Mouse (Mus musculus): ENCODE measurements around the gene Vmn1r139. TPM values are rescaled to one million over a fixed set of nuclear protein-coding genes. Genes with fewer than 3 reads are reported as not detected.
"Not testable (repeated sequence)": the region's sequence is repeated elsewhere in the genome, so short reads cannot be mapped to it uniquely, and the experiment has no call there.

The Vmn1r139 gene
- not detected for total RNA-seq (2021)
- long read RNA-seq, experiment 1, result 0 reads
- long read RNA-seq, experiment 2, result 0 reads

DNA sequence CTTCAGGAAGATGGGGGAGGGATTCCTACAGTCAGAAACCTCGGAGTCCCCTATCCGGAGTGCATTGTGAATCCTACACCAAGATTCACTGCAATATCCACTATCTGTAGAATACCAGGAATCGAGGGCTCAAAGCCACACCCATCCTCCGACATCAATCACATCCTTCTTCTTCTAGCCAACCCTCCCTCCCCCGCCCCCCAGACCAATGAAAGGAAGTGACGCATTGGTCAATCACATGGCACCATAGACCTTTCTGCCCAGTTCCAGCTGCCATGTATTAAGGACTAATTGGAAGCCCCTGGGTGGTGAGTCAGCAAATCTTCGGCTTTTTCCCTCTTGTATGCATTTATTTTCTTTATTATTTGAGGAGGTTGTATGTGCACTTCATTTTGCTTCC lies at the start of gene Vmn1r139:
Gene Vmn1r139, plus strand, starts transcription at position 301 of the 400 bp plus-strand sequence.
- not testable (repeated sequence) for DNase-seq

- DNase-seq, result not testable (repeated sequence)
Observed at GRCm38 (mm10) chr7:22028797-22029196, 40.1 kb upstream of the Vmn1r139 start, which contains the start of gene Vmn1r138. Gene Vmn1r138 (minus strand): TSS chr7:22028897.

DNA sequence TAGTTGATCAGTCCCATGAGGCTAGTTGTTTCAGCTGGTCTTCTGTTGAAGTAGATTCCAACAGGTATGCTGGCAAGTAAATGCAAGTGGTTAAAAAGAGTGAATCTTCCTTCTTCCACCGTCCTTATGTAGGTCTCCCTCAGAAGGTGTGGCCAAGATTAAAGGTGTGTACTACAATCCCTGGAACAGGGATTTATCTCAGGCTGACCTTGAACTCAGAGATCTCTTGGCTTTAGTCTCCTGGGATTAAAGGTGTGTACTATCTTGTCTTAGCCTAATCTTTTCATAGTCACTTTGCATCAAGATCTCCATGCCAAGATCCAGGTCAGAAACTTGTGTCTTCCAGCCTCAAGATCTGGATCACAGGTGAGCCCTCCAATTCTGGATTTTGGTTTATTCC lies 12.7 kb upstream of the Vmn1r139 start, which contains the start of gene Gm6176:
Gene Gm6176, minus strand, starts transcription at position 101 of the 400 bp plus-strand sequence.
- not testable (repeated sequence) for DNase-seq

DNA sequence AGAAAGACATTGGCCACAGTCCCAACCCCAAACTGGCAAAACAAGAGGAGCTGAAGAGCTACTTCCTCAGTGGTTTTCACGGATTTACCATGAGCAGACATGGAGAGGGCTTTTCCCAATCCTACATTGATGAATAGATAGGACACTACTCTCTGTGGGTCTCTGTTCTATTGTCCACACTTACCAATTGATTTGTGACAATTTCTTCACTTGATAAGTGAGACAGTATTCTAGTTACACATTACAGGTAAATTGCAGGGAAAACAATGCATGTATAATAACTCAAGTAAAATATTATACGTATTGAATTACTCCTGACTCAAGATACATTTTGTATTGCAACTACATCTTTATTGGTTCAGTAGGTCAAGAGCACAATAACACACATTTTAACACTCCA lies 49.3 kb downstream of the Vmn1r139 start, which contains the start of gene Gm16451:
Gene Gm16451, minus strand, starts transcription at position 101 of the 400 bp plus-strand sequence.
- not testable (repeated sequence) for DNase-seq

GRCm38 (mm10) chr7:22134641-22135040 lies 65.8 kb downstream of the Vmn1r139 start, which contains the start of gene Gm10666:
Gene Gm10666 (minus strand): TSS chr7:22134741.
- DNase-seq, result not testable (repeated sequence)

Other genes starting within 250 kb of the Vmn1r139 start
- not detected for gene Vmn1r135, start 236.7 kb upstream of the Vmn1r139 start, total RNA-seq (2021)
- gene Gm5725, start 224.8 kb upstream of the Vmn1r139 start, total RNA-seq (2021), result not detected
- not detected for gene Gm5891, start 147.8 kb upstream of the Vmn1r139 start, total RNA-seq (2021)
- not detected for gene Vmn1r137, start 74.5 kb upstream of the Vmn1r139 start, total RNA-seq (2021)
- gene Vmn1r138, start 40.2 kb upstream of the Vmn1r139 start, total RNA-seq (2021), result not detected
- not detected for gene Gm6176, start 12.8 kb upstream of the Vmn1r139 start, total RNA-seq (2021)
- gene Gm16451, start 49.2 kb downstream of the Vmn1r139 start, total RNA-seq (2021), result not detected
- not detected for gene Gm10666, start 65.7 kb downstream of the Vmn1r139 start, total RNA-seq (2021)
- not detected for gene Vmn1r142, start 95.0 kb downstream of the Vmn1r139 start, total RNA-seq (2021)
- gene Vmn1r143, start 120.3 kb downstream of the Vmn1r139 start, total RNA-seq (2021), result not detected
- gene Gm8653, start 132.2 kb downstream of the Vmn1r139 start, total RNA-seq (2021), result not detected
- gene Gm8453, start 160.4 kb downstream of the Vmn1r139 start, total RNA-seq (2021), result not detected

Data from adrenal gland, postnatal 36 days (tissue).